In the genomic region with DNA sequence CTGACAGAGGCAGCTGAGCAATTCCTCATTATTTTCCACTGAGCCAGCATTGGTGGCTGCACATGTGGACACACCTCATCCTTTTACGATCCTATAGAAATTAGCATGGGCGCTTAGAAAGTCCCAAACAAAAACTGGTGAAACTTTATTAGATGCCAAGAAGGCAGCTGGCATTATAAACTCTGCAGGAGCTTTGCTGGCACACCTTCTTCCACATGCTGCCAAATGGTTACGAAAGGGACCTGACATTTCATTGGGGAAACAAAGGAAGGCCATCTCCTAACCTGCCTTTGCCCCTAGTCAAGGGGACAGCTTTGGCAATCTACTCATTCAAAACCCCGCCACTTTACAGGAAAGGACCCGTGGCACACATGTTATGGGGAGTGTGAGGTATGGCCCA, we compare ENCODE assay signal across 15 mouse cellular contexts.
"Had no signal": no experiment of that assay in that cellular context is flagged by ENCODE, and none has a peak within 500 bp of the region (broad histone marks: within the 10 kb centered on the region; RNA-seq: fewer than 3 reads in every experiment).

No protein-coding gene starts in this region.

- H3K4me2 ChIP-seq: limb, embryonic 13.5 days; liver, embryonic 12.5 days; lung, embryonic 14.5 days; midbrain, embryonic 12.5 days; neural tube, embryonic 13.5 days; stomach, embryonic 15.5 days had no signal

- H3K4me1 ChIP-seq: liver, embryonic 12.5 days; midbrain, embryonic 12.5 days; neural tube, embryonic 13.5 days; stomach, embryonic 15.5 days had no signal

- ATAC-seq: liver, embryonic 12.5 days; midbrain, embryonic 16.5 days had no signal

- H3K4me3 ChIP-seq: limb, embryonic 13.5 days; liver, embryonic 12.5 days; midbrain, embryonic 12.5 days; neural tube, embryonic 13.5 days; stomach, embryonic 15.5 days had no signal

- H3K9ac ChIP-seq: limb, embryonic 13.5 days; liver, embryonic 12.5 days; lung, embryonic 14.5 days; midbrain, embryonic 12.5 days; neural tube, embryonic 13.5 days; stomach, embryonic 15.5 days had no signal

- H3K9me3 ChIP-seq: limb, embryonic 13.5 days; liver, embryonic 12.5 days; midbrain, embryonic 12.5 days; neural tube, embryonic 13.5 days; stomach, embryonic 15.5 days had no signal

- H3K36me3 ChIP-seq: limb, embryonic 13.5 days; liver, embryonic 12.5 days; midbrain, embryonic 12.5 days; neural tube, embryonic 13.5 days; stomach, embryonic 15.5 days had no signal

- DNase-seq: kidney, postnatal 10 days; kidney, postnatal 4 days; left cerebral cortex, postnatal 4 days; lung, embryonic 14.5 days; lung, postnatal 10 days; retina, postnatal 1 day; thymus, adult 2 months; thymus, postnatal 25 days had no signal

- H3K27ac ChIP-seq: limb, embryonic 13.5 days; liver, embryonic 12.5 days; macrophage; midbrain, embryonic 12.5 days; neural tube, embryonic 13.5 days; stomach, embryonic 15.5 days had no signal

- H3K27me3 ChIP-seq: limb, embryonic 13.5 days; liver, embryonic 12.5 days; midbrain, embryonic 12.5 days; neural tube, embryonic 13.5 days; stomach, embryonic 15.5 days had no signal
